Mouse (Mus musculus): ENCODE measurements around the gene Plek. TPM values are rescaled to one million over a fixed set of nuclear protein-coding genes. Genes with fewer than 3 reads are reported as not detected.
"Not testable (repeated sequence)": the region's sequence is repeated elsewhere in the genome, so short reads cannot be mapped to it uniquely, and the experiment has no call there.

Gene Plek
- total RNA-seq (2015; ENCODE audit: low replicate concordance) (13.7 and 31.0 TPM in 2 replicates), total RNA-seq (2017; ENCODE audit: low replicate concordance) (15.9 and 16.0 TPM in 2 replicates)

GRCm38 (mm10) chr11:17051545-17052475 is at the start of gene Plek, which contains the start of gene Cnrip1:
Gene Plek, minus strand, starts transcription at chr11:17052381.
Gene Cnrip1, plus strand, starts transcription at chr11:17051586.
- 0 out of 2 replicates have a peak, but pooled peaks have one; percentile 42 for ATAC-seq (replicated peaks; ENCODE audit: low FRiP score, poor library complexity, severe bottlenecking)

- ATAC-seq (replicated peaks; ENCODE audit: low FRiP score, poor library complexity, severe bottlenecking): no peak
These were observed 33.9 kb upstream of the Plek start for GRCm38 (mm10) chr11:17086106-17086505.

GRCm38 (mm10) chr11:17083866-17084265 is 31.7 kb upstream of the Plek start:
- no peak for ATAC-seq (replicated peaks; ENCODE audit: low FRiP score, poor library complexity, severe bottlenecking)

- ATAC-seq (replicated peaks; ENCODE audit: low FRiP score, poor library complexity, severe bottlenecking): no peak
These were observed 31.3 kb upstream of the Plek start for GRCm38 (mm10) chr11:17083455-17083854.

GRCm38 (mm10) chr11:17082953-17083352 is 30.8 kb upstream of the Plek start:
- no peak for ATAC-seq (replicated peaks; ENCODE audit: low FRiP score, poor library complexity, severe bottlenecking)

- ATAC-seq (replicated peaks; ENCODE audit: low FRiP score, poor library complexity, severe bottlenecking): no peak
These were observed 29.9 kb upstream of the Plek start for GRCm38 (mm10) chr11:17082086-17082485.

- no peak for ATAC-seq (replicated peaks; ENCODE audit: low FRiP score, poor library complexity, severe bottlenecking)
These were observed 23.5 kb upstream of the Plek start for GRCm38 (mm10) chr11:17075656-17076055.

GRCm38 (mm10) chr11:17069360-17069759 is 17.2 kb upstream of the Plek start:
- not testable (repeated sequence) for ATAC-seq (replicated peaks; ENCODE audit: low FRiP score, poor library complexity, severe bottlenecking)

GRCm38 (mm10) chr11:17052476-17053049 is 382 bp upstream of the Plek start:
- no peak for ATAC-seq (replicated peaks; ENCODE audit: low FRiP score, poor library complexity, severe bottlenecking)

GRCm38 (mm10) chr11:17045806-17046205 is 6.4 kb downstream of the Plek start:
- ATAC-seq (replicated peaks; ENCODE audit: low FRiP score, poor library complexity, severe bottlenecking): no peak

- ATAC-seq (replicated peaks; ENCODE audit: low FRiP score, poor library complexity, severe bottlenecking): no peak
These were observed 28.2 kb downstream of the Plek start for GRCm38 (mm10) chr11:17023984-17024383.

GRCm38 (mm10) chr11:17023206-17023605 is 29.0 kb downstream of the Plek start:
- no peak for ATAC-seq (replicated peaks; ENCODE audit: low FRiP score, poor library complexity, severe bottlenecking)

GRCm38 (mm10) chr11:17019328-17019727 is 32.9 kb downstream of the Plek start:
- no peak for ATAC-seq (replicated peaks; ENCODE audit: low FRiP score, poor library complexity, severe bottlenecking)

GRCm38 (mm10) chr11:17012948-17013347 is 39.2 kb downstream of the Plek start:
- no peak for ATAC-seq (replicated peaks; ENCODE audit: low FRiP score, poor library complexity, severe bottlenecking)

GRCm38 (mm10) chr11:17008498-17008941 is 43.7 kb downstream of the Plek start:
- ATAC-seq (replicated peaks; ENCODE audit: low FRiP score, poor library complexity, severe bottlenecking): no peak

GRCm38 (mm10) chr11:17007517-17008173 is 44.5 kb downstream of the Plek start:
- ATAC-seq (replicated peaks; ENCODE audit: low FRiP score, poor library complexity, severe bottlenecking): no peak

GRCm38 (mm10) chr11:17006526-17006925 is 45.7 kb downstream of the Plek start:
- ATAC-seq (replicated peaks; ENCODE audit: low FRiP score, poor library complexity, severe bottlenecking): not testable (repeated sequence)

- ATAC-seq (replicated peaks; ENCODE audit: low FRiP score, poor library complexity, severe bottlenecking): peak; percentile 47; the same call in 1 of the 2 replicates
These were observed 47.0 kb downstream of the Plek start for GRCm38 (mm10) chr11:17004899-17005846.

GRCm38 (mm10) chr11:17003757-17004156 is 48.4 kb downstream of the Plek start:
- ATAC-seq (replicated peaks; ENCODE audit: low FRiP score, poor library complexity, severe bottlenecking): no peak

Data from erythroid progenitor cell, adult 5-6 weeks (primary cell).